9 mouse cellular contexts compared by ENCODE assay signal in genomic region chr5:138756311-138757085, GRCm38 (mm10). TPM values are rescaled to one million over a fixed set of nuclear protein-coding genes. Genes with fewer than 3 reads are reported as not detected.
DNase-seq lines count a peak whose midpoint lies in the region; ATAC-seq and TF ChIP-seq lines count a peak whose summit lies in the region.
"Had no signal": no experiment of that assay in that cellular context is flagged by ENCODE, and none has a peak within 500 bp of the region (broad histone marks: within the 10 kb centered on the region; RNA-seq: fewer than 3 reads in every experiment).

No protein-coding gene starts in this region.

- ATAC-seq in frontal cortex, adult (ENCODE audit: low TSS enrichment): peak; percentile 45
- no peak for ATAC-seq in lung, embryonic 14.5 days (ENCODE audit: insufficient read depth)

- peak overlapping the region; percentile 91 for H3K4me2 ChIP-seq in lung, embryonic 14.5 days

- no peak for TF ChIP-seq CTCF in thymus, adult 2 months (IDR thresholded peaks at IDR 0.05; ENCODE audit: borderline replicate concordance, control insufficient read depth, extremely low read depth, insufficient read depth, low read length, poor library complexity)
- no peak for TF ChIP-seq CTCF in lung, embryonic 14.5 days (IDR thresholded peaks at IDR 0.05; ENCODE audit: low read depth)

- no peak for TF ChIP-seq POLR2A in thymus, adult 2 months (IDR thresholded peaks at IDR 0.05; ENCODE audit: control insufficient read depth, extremely low read depth, insufficient read depth, low read length, poor library complexity)

- no peak overlapping the region for H3K27ac ChIP-seq in thymus, adult 2 months (ENCODE audit: control insufficient read depth, insufficient read depth, low read length)
- H3K27ac ChIP-seq in lung, embryonic 14.5 days (ENCODE audit: low read depth): peak overlapping the region; percentile 37

- DNase-seq in thymus, adult 2 months: no peak
- no peak for DNase-seq in thymus, postnatal 0 days (ENCODE audit: low spot score)
- DNase-seq in heart, postnatal 4 days: peak; percentile 54
- DNase-seq in layer of hippocampus, adult 8-10 months (ENCODE audit: low spot score in 2 of 2): peak; percentile 48 to 52
- DNase-seq in lung, embryonic 14.5 days: peak; percentile 40
- peak; percentile 42 to 71 for DNase-seq in right cerebral cortex, adult 2 months (ENCODE audit: low spot score in 2 of 2)
- DNase-seq in spleen, postnatal 14 days (ENCODE audit: low spot score in 2 of 2): no peak

- no peaks in the 10 kb centered on the region for H3K4me1 ChIP-seq in thymus, adult 2 months (replicated peaks; ENCODE audit: control insufficient read depth, insufficient read depth, low read length)
- H3K4me1 ChIP-seq in lung, embryonic 14.5 days (ENCODE audit: insufficient read depth): peaks cover 15% of the 10 kb centered on the region

- peaks cover 2% of the 10 kb centered on the region for H3K27me3 ChIP-seq in thymus, adult 2 months (ENCODE audit: control insufficient read depth, insufficient read depth, low read length)
- H3K27me3 ChIP-seq in lung, embryonic 14.5 days (ENCODE audit: insufficient read depth, low read length): peaks cover 31% of the 10 kb centered on the region

- 81% methylated on average over 15 of the region's 15 CpGs for WGBS in thymus, adult 2 months
- WGBS in lung, embryonic 14.5 days: 24% methylated on average over 15 of the region's 15 CpGs

- H3K9ac ChIP-seq in lung, embryonic 14.5 days: peak overlapping the region; percentile 79

- no peaks in the 10 kb centered on the region for H3K9me3 ChIP-seq in lung, embryonic 14.5 days (ENCODE audit: low read depth, low read length)

- no peaks in the 10 kb centered on the region for H3K36me3 ChIP-seq in thymus, adult 2 months (ENCODE audit: control insufficient read depth, insufficient read depth, low read length)
- H3K36me3 ChIP-seq in lung, embryonic 14.5 days (ENCODE audit: insufficient read depth): no peaks in the 10 kb centered on the region; the same call in 1 of the 2 replicates

- H3K4me3 ChIP-seq in thymus, adult 2 months (ENCODE audit: control insufficient read depth, insufficient read depth, low read length): peak overlapping the region; percentile 16; the same call in 1 of the 2 replicates
- H3K4me3 ChIP-seq in lung, embryonic 14.5 days (ENCODE audit: low read depth, low read length): peak overlapping the region; percentile 65

RNA-seq across cellular contexts. Expression of gene Fam20c, which starts 2.2 kb away (rescaled TPM):
- polyA plus RNA-seq in thymus, adult 2 months (2012; rRNA removed): 9.8 and 11.0 TPM in 2 replicates
- 2.7 and 3.0 TPM in 2 replicates for polyA plus RNA-seq in thymus, postnatal 0 days (2015; fragmentation: Nextera tagmentation; extraction: Ambion mirVana)
- total RNA-seq in heart, postnatal 4 days (2021): 10 to 100 TPM; 16.3 to 17.0 TPM
- total RNA-seq in layer of hippocampus, adult 8-10 months (2022): 10 to 100 TPM; 32.2 to 47.0 (median 38.6) TPM
- 7.3 and 8.4 TPM in 2 replicates for polyA plus RNA-seq in lung, embryonic 14.5 days (2014; fragmentation: Nextera tagmentation; extraction: Ambion mirVana)
- total RNA-seq: MEL had no signal

Comparison
In these comparisons a context has a peak if more than half of its experiments do, and no peak if none do; other contexts are left out.
1. DNase-seq: peak in heart, postnatal 4 days (single experiment), layer of hippocampus, adult 8-10 months (2 of 2), lung, embryonic 14.5 days (single experiment) and right cerebral cortex, adult 2 months (2 of 2); none in thymus, adult 2 months (single experiment), thymus, postnatal 0 days (single experiment) and spleen, postnatal 14 days (0 of 2).